Mouse (Mus musculus): Measurements from ENCODE around the gene Ptpro. TPM values are rescaled to one million over a fixed set of nuclear protein-coding genes. Genes with fewer than 3 reads are reported as not detected.

Gene Ptpro
- polyA plus RNA-seq, 1 experiment from 2014 or later = 10.4 TPM

- Histone ChIP-seq H3K4me1 (replicated peaks) (peaks cover 7% of the 10 kb centered on the region; the same call in 1 of the 2 replicates), H3K4me3 (no peak overlapping the region), H3K9me3 (no peaks in the 10 kb centered on the region), H3K36me3 (no peaks in the 10 kb centered on the region), H3K27ac (no peak overlapping the region), H3K27me3 (ENCODE audit: insufficient read depth, poor library complexity, severe bottlenecking) (no peaks in the 10 kb centered on the region)
- no peak for DNase-seq (ENCODE audit: low spot score)
- whole genome bisulfite sequencing = 75% methylated on average over 6 of the region's 6 CpGs
These were observed 246.7 kb downstream of the Ptpro start for GRCm38 (mm10) chr6:137498781-137499180.

DNA sequence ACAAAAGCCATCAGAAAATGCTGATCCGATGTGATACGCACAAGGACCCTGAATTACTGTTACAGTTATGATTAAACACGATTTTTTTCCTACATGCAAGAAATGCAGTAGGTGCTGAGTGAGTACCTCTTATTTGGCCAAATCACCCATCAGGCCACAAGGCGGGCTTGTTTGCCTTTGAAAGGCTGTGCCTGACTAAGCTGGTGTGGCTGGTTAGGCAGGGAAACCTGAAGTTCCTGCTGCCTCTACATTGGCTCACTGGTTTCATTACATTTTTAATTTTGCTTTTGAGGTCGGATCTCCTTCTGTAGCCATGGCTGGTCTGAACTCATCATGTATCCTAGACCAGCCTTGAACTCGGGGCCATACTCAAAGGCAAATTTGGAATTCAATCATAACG lies 250.9 kb downstream of the Ptpro start:
- DNase-seq (ENCODE audit: low spot score) = no peak
- no peak overlapping the region for H3K4me3 ChIP-seq
- H3K27ac ChIP-seq = no peak overlapping the region
- no peaks in the 10 kb centered on the region for H3K36me3 ChIP-seq
- no peaks in the 10 kb centered on the region for H3K27me3 ChIP-seq (ENCODE audit: insufficient read depth, poor library complexity, severe bottlenecking)
- H3K4me1 ChIP-seq (replicated peaks) = no peaks in the 10 kb centered on the region
- H3K9me3 ChIP-seq = no peaks in the 10 kb centered on the region
- 90% methylated on average over 7 of the region's 7 CpGs for WGBS

DNA sequence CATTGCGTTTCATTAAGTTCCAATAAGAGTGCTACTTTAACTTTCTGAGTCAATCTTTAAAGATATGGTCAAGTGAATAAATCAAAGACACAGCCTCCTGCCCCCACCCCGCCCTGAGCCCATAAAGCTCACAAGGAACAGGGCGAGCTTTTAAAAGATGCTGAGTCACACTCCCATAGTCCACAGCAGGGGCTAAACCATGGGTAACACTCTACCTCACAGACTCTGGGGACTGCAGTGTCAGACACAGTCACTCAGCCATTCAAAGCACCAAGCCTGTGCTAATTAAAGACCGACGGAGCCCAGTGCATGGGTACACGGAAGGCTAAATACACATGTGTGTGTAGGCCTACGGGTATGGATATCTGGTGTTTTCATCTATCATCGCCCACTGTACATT lies 251.3 kb downstream of the Ptpro start:
- Histone ChIP-seq H3K27ac (no peak overlapping the region), H3K27me3 (ENCODE audit: insufficient read depth, poor library complexity, severe bottlenecking) (no peaks in the 10 kb centered on the region), H3K9me3 (no peaks in the 10 kb centered on the region), H3K36me3 (no peaks in the 10 kb centered on the region), H3K4me1 (replicated peaks) (no peaks in the 10 kb centered on the region), H3K4me3 (no peak overlapping the region)
- no peak for DNase-seq (ENCODE audit: low spot score)
- WGBS = 92% methylated on average over 8 of the region's 8 CpGs

DNA sequence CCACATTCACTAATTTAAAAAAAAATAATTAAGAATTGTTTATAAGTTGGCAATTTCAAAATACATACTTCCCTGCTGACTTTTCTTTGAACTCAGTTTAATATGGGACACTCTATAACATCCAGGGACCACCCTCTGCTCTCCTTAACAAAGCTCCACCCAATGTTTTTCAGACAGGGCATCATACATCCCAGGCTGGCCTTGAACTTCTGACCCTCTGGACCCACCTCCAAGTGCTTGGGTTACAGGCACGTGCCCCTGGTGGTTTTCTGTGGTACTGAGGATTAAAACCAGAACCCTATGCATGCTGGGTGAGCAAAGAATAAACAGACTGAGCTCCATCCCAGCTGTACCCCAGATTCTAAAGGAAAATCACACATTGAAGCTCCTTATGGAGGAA lies 251.9 kb downstream of the Ptpro start:
- DNase-seq (ENCODE audit: low spot score) = no peak
- no peak overlapping the region for H3K27ac ChIP-seq
- WGBS = 53% methylated on average over 1 of the region's 1 CpGs
- no peaks in the 10 kb centered on the region for H3K27me3 ChIP-seq (ENCODE audit: insufficient read depth, poor library complexity, severe bottlenecking)
- no peak overlapping the region for H3K4me3 ChIP-seq
- no peaks in the 10 kb centered on the region for H3K4me1 ChIP-seq (replicated peaks)
- no peaks in the 10 kb centered on the region for H3K9me3 ChIP-seq
- H3K36me3 ChIP-seq = no peaks in the 10 kb centered on the region

GRCm38 (mm10) chr6:137505555-137506227 lies 253.6 kb downstream of the Ptpro start:
- 89% methylated on average over 3 of the region's 3 CpGs for WGBS
- no peak for DNase-seq (ENCODE audit: low spot score)

DNA sequence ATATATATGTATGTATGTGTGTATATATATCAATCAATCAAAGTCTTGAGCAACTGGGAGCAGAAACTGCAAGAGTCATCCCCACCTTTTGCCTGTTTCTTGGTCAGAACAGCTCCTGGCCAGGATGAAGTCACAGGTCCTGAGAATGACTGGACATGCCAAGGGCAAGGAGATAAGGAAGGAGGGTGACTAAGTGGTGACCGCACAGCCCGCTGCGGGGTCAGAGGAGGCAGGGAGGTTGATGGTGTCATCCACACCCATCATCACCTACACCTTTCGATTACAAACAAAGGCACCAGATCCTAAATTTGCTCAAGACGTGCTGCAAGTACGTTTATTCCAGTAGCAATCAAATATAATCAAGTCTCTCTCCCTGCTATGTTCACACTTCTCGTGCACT lies 254.4 kb downstream of the Ptpro start:
- H3K27me3 ChIP-seq (ENCODE audit: insufficient read depth, poor library complexity, severe bottlenecking) = no peaks in the 10 kb centered on the region
- no peaks in the 10 kb centered on the region for H3K4me1 ChIP-seq (replicated peaks)
- DNase-seq (ENCODE audit: low spot score) = no peak
- H3K9me3 ChIP-seq = no peaks in the 10 kb centered on the region
- WGBS = 94% methylated on average over 7 of the region's 7 CpGs
- no peak overlapping the region for H3K27ac ChIP-seq
- H3K4me3 ChIP-seq = no peak overlapping the region
- no peaks in the 10 kb centered on the region for H3K36me3 ChIP-seq

More at GRCm38 (mm10) chr6:137505555-137506227, 253.6 kb downstream of the Ptpro start:
- H3K9me3 ChIP-seq = no peaks in the 10 kb centered on the region
- H3K27ac ChIP-seq = no peak overlapping the region
- H3K36me3 ChIP-seq = no peaks in the 10 kb centered on the region
- H3K27me3 ChIP-seq (ENCODE audit: insufficient read depth, poor library complexity, severe bottlenecking) = no peaks in the 10 kb centered on the region
- H3K4me3 ChIP-seq = no peak overlapping the region
- H3K4me1 ChIP-seq (replicated peaks) = no peaks in the 10 kb centered on the region

DNA sequence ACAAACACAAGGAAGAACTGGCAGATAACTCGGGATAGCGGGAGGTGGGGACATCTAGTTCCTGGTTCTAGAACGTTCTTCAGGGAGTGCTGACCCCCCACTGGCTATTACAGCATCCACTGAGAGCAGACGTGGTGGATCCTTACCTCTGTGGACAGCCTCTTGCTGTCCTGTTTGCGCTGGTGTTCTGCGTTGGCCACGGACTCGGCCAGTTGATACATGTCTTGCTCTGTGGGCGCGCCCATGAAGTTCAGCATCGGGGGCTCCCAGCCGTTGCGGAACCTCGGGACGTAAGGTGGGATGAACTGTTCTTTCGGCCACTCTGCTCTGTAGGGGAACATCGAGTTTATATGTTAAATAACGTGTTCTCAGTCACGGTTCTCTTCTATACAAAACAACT lies 256.8 kb downstream of the Ptpro start:
- Histone ChIP-seq H3K4me3 (no peak overlapping the region), H3K27ac (no peak overlapping the region), H3K36me3 (no peaks in the 10 kb centered on the region), H3K9me3 (no peaks in the 10 kb centered on the region), H3K27me3 (ENCODE audit: insufficient read depth, poor library complexity, severe bottlenecking) (no peaks in the 10 kb centered on the region), H3K4me1 (replicated peaks) (no peaks in the 10 kb centered on the region)
- DNase-seq (ENCODE audit: low spot score) = no peak
- 94% methylated on average over 19 of the region's 19 CpGs for WGBS

DNA sequence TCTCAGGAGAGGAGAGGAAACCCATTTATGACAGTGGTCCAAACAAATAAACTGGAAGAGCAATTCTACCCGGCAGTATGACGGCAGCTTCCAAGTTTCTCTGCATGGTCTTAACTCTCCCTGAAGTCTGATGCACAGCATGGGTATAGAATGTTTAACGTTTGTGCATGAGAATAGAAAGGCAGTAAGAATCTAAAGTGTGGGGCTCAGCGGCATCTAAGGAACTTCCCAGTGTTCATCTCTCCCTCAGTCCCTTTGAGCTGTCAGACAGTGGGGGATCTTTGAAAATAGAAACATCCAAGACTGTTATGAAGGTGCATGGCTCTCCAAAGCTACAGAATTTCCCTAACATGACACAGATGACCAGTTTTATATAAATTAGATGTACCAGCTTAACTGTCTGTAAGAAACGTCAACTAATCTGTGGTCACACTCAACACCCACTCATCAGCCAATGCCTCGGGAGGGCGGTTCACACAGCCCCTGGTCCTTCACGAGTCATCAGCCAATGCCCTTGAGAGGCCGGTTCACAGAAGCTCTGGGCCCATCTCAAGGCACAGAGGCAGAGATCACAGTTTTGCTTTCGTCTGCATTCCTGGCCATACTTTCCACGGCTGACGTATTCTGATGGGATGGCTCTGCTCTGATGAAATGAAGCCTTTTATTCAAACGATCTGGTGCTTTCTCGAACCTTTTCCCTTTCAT lies 257.4 kb downstream of the Ptpro start:
- no peak overlapping the region for H3K27ac ChIP-seq
- no peaks in the 10 kb centered on the region for H3K36me3 ChIP-seq
- H3K4me3 ChIP-seq = no peak overlapping the region
- H3K27me3 ChIP-seq (ENCODE audit: insufficient read depth, poor library complexity, severe bottlenecking) = no peaks in the 10 kb centered on the region
- H3K9me3 ChIP-seq = no peaks in the 10 kb centered on the region
- DNase-seq (ENCODE audit: low spot score) = no peak
- H3K4me1 ChIP-seq (replicated peaks) = no peaks in the 10 kb centered on the region
- 86% methylated on average over 14 of the region's 14 CpGs for WGBS

DNA sequence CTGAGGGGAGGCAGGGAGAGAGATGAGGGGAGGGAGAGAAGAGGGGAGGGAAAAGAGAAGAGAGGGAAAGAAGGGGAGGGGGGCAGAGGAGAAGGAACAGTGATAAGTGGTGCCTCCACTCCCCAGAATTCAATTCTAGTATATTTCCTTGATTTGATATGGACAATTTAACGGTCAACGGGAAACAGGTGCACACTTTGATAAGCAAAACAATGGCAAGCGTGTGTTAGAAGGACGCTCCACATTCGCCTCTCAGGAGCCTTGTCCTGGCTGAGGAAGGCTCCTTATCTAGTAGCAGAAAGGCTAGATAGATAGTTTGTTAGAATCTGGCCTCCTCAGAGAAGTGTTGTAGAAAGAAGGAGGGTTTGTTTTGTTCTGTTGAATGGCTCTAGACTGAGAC lies 260.6 kb downstream of the Ptpro start:
- WGBS = 87% methylated on average over 5 of the region's 5 CpGs
- Histone ChIP-seq H3K4me1 (replicated peaks) (no peaks in the 10 kb centered on the region), H3K27me3 (ENCODE audit: insufficient read depth, poor library complexity, severe bottlenecking) (no peaks in the 10 kb centered on the region), H3K9me3 (no peaks in the 10 kb centered on the region), H3K4me3 (no peak overlapping the region), H3K36me3 (no peaks in the 10 kb centered on the region), H3K27ac (no peak overlapping the region)
- no peak for DNase-seq (ENCODE audit: low spot score)

Other genes starting within 250 kb of the Ptpro start
- 0.65 and 1.5 TPM in 2 replicates for gene Rerg, start 81.8 kb upstream of the Ptpro start, polyA plus RNA-seq (2016; fragmentation: Nextera tagmentation; extraction: Ambion mirVana)

Measured in hindbrain, embryonic 10.5 days (tissue).